Mouse (Mus musculus) limb, embryonic 10.5 days (tissue): ENCODE results near the gene Gatad1. TPM values are rescaled to one million over a fixed set of nuclear protein-coding genes. Genes with fewer than 3 reads are reported as not detected.
"Not testable (repeated sequence)": the region's sequence is repeated elsewhere in the genome, so short reads cannot be mapped to it uniquely, and the experiment has no call there.

Experiments used
- DNase-seq: peaks from one replicate; pipeline ENCODE4 v3.0.0-alpha.2; 2017; ENCODE audit warnings: low spot score
- H3K27ac ChIP-seq: fragments of 300-500 bp; sonication (generic); 2 replicates; pipeline ENCODE4 v1.5.1; 2016; ENCODE audit warnings: mild to moderate bottlenecking
- H3K27me3 ChIP-seq: fragments of 300-500 bp; sonication (generic); 2 replicates; pipeline ENCODE4 v1.6.1; 2016; ENCODE audit warnings: low read depth, mild to moderate bottlenecking; ENCODE audit not compliant: poor library complexity, severe bottlenecking
- H3K36me3 ChIP-seq: fragments of 300-500 bp; sonication (generic); 2 replicates; pipeline ENCODE4 v1.6.1; 2016; ENCODE audit warnings: mild to moderate bottlenecking, moderate library complexity
- H3K4me1 ChIP-seq: fragments of 300-500 bp; sonication (generic); 2 replicates; pipeline ENCODE4 v1.6.1; 2016
- H3K4me3 ChIP-seq: fragments of 300-500 bp; sonication (generic); 2 replicates; pipeline ENCODE4 v1.5.1; 2016; ENCODE audit warnings: mild to moderate bottlenecking, moderate library complexity
- H3K9me3 ChIP-seq: fragments of 300-500 bp; sonication (generic); replicated peaks from 2 replicates; pipeline ENCODE4 v1.6.1; 2016; ENCODE audit warnings: mild to moderate bottlenecking
- WGBS: fragments of 180-500 bp; shearing (Covaris S2); methylation state at CpG from one replicate; pipeline ENCODE4 v1.1.7; 2016; 5-methylcytosine and 5-hydroxymethylcytosine counted together
- polyA plus RNA-seq: library from polyadenylated mRNA; unstranded; fragments of >200 nt; fragmentation: Nextera tagmentation; extraction: Ambion mirVana; gene quantifications from 2 replicates; pipeline ENCODE4 v1.2.1, GENCODE M21; 2016

Gatad1 gene
- 66.9 and 68.7 TPM in 2 replicates for polyA plus RNA-seq

DNA sequence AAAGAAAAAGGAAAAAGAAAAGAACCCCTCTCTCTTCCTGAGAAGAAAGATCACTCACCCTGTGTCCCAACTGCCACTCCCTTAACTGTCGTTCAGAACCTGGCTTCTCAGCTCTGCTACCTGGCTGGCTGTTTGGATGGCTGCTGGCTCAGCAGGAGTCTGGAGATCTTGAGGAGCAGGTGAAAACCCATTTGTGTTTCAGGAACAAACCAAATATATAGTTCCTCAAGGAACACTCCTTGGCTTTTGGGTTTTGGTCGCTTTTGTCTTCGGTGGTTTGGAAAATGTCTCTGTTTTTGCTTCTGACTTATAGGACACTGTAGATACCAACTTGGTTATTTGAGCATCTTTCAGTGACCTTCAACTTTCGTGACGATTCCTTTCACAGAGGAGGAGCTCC, at the start of gene Gatad1:
Gatad1 (minus strand) TSS at position 101 of the 400 bp plus-strand sequence.
- Histone ChIP-seq H3K4me1 (no peaks in the 10 kb centered on the region), H3K4me3 (no peak within 1 kb of the TSS), H3K9me3 (no peaks in the 10 kb centered on the region), H3K36me3 (no peaks in the 10 kb centered on the region), H3K27me3 (no peaks in the 10 kb centered on the region), H3K27ac (no peak within 1 kb of the TSS)
- DNase-seq: no peak
- 80% methylated on average over 5 of the region's 5 CpGs for WGBS

DNA sequence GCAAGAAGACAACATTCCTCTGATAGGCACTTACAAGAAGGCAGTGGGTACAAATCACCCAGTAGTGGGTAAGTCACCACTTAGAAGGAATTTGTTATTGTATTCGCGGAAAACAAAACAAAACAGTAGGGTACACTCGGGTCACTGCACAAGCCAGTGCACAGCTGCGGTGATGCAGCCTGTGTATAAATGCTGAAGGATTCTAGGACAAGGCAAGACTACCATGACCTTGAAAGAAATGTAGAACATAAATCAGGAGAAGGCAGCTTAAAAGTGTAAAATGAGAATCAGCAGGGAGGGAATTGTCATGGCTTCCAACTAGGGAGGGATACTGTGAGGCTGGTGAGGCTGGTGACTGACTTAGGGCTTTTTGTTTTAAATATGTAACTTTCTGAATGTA, 45.2 kb upstream of the Gatad1 start:
- no peak for DNase-seq
- Histone ChIP-seq H3K9me3 (no peaks in the 10 kb centered on the region), H3K27me3 (no peaks in the 10 kb centered on the region), H3K4me3 (no peak overlapping the region), H3K4me1 (no peaks in the 10 kb centered on the region), H3K27ac (no peak overlapping the region), H3K36me3 (peaks cover 59% of the 10 kb centered on the region)
- 94% methylated on average over 4 of the region's 4 CpGs for WGBS

DNA sequence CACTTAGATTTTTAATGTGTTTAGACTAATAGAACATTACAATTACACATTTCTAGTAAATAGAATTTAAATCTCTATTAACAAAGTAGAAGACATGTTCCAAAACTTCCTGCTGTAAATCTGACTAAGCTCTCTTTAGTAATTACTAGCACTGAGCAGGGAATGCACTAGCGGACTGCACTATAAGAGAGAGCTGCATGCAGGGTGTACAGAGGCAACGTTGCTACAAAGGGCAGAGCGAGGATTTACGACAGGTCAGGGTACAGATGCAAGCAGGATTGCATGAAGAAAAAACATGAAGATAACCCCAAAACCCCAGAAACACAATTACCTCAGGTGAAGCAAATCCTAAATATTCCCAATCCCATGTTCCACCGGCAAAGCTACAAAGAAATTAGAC, 43.0 kb upstream of the Gatad1 start:
- 93% methylated on average over 5 of the region's 5 CpGs for WGBS
- H3K4me3 ChIP-seq: no peak overlapping the region
- H3K36me3 ChIP-seq: peaks cover 66% of the 10 kb centered on the region
- H3K27me3 ChIP-seq: no peaks in the 10 kb centered on the region
- no peak overlapping the region for H3K27ac ChIP-seq
- DNase-seq: no peak
- no peaks in the 10 kb centered on the region for H3K4me1 ChIP-seq
- H3K9me3 ChIP-seq: no peaks in the 10 kb centered on the region

DNA sequence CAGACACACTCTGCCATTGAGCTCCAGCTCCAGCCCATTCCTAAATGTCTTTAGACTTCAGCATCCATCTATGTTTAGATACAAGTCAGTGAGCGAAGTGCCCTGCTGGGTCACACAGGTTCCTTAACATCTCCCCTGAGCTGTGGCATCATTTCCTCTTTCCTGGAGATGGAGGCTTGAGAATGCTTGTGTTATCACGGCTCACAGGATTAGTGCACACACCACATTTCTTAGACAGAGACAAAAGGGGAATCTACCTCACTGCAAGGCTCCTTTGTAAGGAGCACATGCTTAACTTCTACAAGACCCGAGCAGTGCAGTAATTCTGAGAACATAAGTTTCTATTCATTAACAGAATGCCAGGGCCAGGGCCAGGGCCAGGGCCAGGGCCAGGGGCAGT, 39.0 kb upstream of the Gatad1 start:
- Histone ChIP-seq H3K27ac (no peak overlapping the region), H3K36me3 (peaks cover 78% of the 10 kb centered on the region), H3K4me3 (no peak overlapping the region), H3K4me1 (no peaks in the 10 kb centered on the region), H3K27me3 (no peaks in the 10 kb centered on the region), H3K9me3 (no peaks in the 10 kb centered on the region)
- 91% methylated on average over 3 of the region's 3 CpGs for WGBS
- no peak for DNase-seq

DNA sequence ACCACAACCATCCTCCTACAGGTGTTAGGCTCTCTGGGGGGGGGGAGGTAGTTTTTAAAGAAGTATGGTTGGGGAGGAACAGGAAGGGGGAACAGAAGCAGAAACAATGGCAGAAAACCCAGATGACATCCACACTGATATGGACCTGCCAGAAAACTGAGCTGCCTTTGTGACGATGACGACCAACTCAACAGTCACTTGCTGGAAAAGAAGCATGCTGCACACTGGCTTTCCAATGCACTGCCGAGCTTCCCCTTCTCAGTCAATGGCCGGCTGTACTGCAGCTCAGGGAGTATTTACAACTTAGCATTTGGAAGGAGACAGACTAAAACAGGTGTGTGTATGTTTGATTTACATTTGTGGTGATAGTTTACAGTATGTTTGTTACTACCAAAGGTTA, 38.2 kb upstream of the Gatad1 start:
- Histone ChIP-seq H3K36me3 (peaks cover 70% of the 10 kb centered on the region), H3K9me3 (no peaks in the 10 kb centered on the region), H3K27ac (no peak overlapping the region), H3K4me3 (no peak overlapping the region), H3K4me1 (no peaks in the 10 kb centered on the region), H3K27me3 (no peaks in the 10 kb centered on the region)
- no peak for DNase-seq
- 92% methylated on average over 4 of the region's 4 CpGs for WGBS

DNA sequence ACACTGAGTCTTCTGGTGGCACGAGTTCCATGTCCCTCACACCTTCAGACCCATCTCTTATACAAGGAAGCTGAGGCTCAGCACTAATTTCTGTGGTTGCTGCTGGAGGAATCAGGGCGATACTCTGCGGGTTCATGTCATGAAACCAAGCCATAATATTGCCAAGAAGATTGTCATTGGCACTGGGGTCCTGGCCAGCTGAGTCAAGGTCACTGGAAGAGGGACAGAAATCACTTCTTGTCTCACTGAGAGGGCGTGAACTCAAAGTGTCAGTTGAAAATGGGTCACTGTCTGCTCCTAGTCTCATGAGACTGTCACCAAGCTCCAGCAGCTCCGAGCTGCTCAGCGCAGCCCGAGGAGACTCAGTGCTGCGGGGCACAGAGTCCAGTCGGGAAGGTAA, 36.0 kb upstream of the Gatad1 start:
- no peak for DNase-seq
- no peaks in the 10 kb centered on the region for H3K27me3 ChIP-seq
- WGBS: 96% methylated on average over 9 of the region's 9 CpGs
- no peak overlapping the region for H3K27ac ChIP-seq
- no peak overlapping the region for H3K4me3 ChIP-seq
- no peaks in the 10 kb centered on the region for H3K9me3 ChIP-seq
- peaks cover 75% of the 10 kb centered on the region for H3K36me3 ChIP-seq
- H3K4me1 ChIP-seq: no peaks in the 10 kb centered on the region

DNA sequence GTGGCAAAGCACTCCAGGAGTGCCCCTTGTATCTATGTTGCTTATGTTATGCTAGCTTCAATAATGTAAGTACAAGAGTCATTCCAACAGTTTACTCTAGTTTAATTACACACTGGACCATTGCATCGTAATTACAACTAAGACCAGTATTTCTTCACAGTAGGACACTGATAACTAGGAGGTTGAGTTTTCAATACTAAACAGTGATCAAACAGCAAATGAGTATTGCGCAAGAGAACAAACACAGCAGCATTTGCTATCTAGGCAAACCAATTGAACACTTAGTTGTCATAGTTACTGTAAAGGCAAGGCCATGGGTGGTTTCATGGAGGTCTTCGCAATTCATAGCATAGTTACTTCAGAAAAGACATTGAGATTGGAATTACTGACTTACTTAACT, 34.3 kb upstream of the Gatad1 start:
- no peak overlapping the region for H3K27ac ChIP-seq
- H3K9me3 ChIP-seq: no peaks in the 10 kb centered on the region
- 98% methylated on average over 3 of the region's 3 CpGs for WGBS
- H3K27me3 ChIP-seq: no peaks in the 10 kb centered on the region
- H3K36me3 ChIP-seq: peaks cover 64% of the 10 kb centered on the region
- no peaks in the 10 kb centered on the region for H3K4me1 ChIP-seq
- no peak for DNase-seq
- H3K4me3 ChIP-seq: no peak overlapping the region

DNA sequence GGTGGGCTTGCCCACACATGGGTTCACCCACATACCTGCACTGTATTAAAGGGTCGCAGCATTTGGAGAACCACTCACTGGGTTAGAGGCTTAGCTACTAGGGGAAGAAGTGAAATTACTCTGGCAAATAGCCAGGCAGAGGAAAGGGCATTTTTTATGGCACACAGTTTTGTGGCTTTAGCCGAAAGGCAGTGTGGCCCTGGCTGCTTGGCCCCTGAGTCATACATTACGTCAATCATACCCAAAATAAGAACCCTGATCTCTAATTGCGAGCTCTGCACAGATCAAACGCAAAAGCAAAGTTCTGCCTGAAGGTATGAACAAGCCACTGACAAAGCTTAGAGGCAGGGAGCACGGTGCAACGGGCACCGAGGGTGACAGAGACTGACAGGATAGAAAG, 31.3 kb upstream of the Gatad1 start:
- no peak for DNase-seq
- Histone ChIP-seq H3K36me3 (peaks cover 39% of the 10 kb centered on the region), H3K4me1 (no peaks in the 10 kb centered on the region), H3K27ac (no peak overlapping the region), H3K27me3 (no peaks in the 10 kb centered on the region), H3K9me3 (no peaks in the 10 kb centered on the region), H3K4me3 (no peak overlapping the region)
- 95% methylated on average over 8 of the region's 8 CpGs for WGBS

DNA sequence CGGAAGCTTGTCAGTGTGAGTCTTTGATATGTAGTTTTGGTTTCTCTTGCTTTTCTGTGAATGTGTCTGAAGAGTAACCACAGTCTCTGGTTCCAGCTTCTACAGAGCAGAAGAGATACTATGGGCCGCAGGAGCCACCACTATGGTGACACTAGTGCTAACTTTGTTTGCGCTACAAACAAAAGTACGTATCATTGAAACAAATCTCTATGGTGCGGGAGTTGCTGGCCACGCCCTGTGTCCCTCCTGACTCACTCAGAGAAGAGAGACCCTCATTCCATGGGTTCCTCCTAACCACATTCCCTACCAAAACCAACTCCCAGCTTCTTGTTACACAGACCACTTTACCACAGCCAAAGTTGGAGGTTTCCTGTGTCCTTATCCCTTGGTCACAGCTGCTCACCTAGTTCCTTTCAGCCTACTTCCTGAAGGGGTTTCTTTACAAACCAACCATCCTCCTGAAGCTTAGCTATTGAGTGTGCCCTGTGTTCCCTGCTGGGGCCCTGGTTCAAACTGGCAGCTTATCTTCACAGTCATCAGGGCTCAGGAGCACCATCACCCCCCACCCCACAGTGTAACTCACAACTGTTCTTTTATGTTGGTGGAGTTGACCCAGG, 13.1 kb upstream of the Gatad1 start:
- Histone ChIP-seq H3K4me3 (no peak overlapping the region), H3K9me3 (no peaks in the 10 kb centered on the region), H3K4me1 (peaks cover 12% of the 10 kb centered on the region), H3K27me3 (no peaks in the 10 kb centered on the region), H3K36me3 (no peaks in the 10 kb centered on the region), H3K27ac (no peak overlapping the region)
- 92% methylated on average over 6 of the region's 6 CpGs for WGBS
- DNase-seq: no peak

DNA sequence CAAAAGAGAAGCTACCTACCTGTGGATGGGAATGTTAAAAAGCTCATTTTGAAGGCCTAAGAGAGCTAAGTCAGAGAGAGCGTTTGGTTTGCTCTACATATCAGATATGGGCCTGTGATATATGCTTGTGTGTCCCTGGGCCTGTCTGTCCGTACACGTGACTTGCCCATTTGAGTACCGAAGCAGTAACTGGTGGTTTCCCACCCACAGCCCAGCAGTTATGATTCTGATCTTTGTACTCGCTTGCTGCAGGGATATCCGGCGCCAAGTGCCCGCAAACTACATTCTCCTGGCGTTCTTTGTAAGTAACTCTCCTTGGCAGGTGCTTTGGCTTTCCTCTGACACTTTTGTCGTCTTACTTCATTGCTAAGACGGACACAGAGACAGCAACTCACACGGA, 9.6 kb upstream of the Gatad1 start:
- Histone ChIP-seq H3K27me3 (no peaks in the 10 kb centered on the region), H3K4me3 (no peak overlapping the region), H3K4me1 (peaks cover 12% of the 10 kb centered on the region), H3K36me3 (no peaks in the 10 kb centered on the region), H3K9me3 (no peaks in the 10 kb centered on the region), H3K27ac (peak overlapping the region; percentile 54; the same call in 1 of the 2 replicates)
- 86% methylated on average over 12 of the region's 12 CpGs for WGBS
- DNase-seq: no peak

DNA sequence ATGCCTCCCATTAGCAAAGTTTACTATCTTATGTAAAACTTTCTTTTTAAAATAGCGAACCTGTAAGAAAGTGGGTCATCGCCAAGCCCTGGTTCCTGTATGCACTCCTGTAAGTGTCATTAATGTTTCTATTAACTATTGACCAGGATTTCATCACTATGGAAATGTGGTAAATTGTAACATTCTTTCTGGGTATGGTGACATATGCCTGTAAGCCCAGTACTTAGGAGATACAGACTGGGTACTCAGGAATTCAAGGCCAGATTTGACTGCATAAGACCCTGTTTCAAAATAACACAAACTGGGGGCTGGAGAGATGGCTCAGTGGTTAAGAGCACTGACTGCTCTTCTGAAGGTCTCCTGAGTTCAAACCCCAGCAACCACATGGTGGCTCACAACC, 8.2 kb upstream of the Gatad1 start:
- Histone ChIP-seq H3K27me3 (no peaks in the 10 kb centered on the region), H3K27ac (no peak overlapping the region), H3K4me1 (peaks cover 12% of the 10 kb centered on the region), H3K4me3 (no peak overlapping the region), H3K36me3 (no peaks in the 10 kb centered on the region), H3K9me3 (no peaks in the 10 kb centered on the region)
- WGBS: 98% methylated on average over 2 of the region's 2 CpGs
- DNase-seq: no peak

DNA sequence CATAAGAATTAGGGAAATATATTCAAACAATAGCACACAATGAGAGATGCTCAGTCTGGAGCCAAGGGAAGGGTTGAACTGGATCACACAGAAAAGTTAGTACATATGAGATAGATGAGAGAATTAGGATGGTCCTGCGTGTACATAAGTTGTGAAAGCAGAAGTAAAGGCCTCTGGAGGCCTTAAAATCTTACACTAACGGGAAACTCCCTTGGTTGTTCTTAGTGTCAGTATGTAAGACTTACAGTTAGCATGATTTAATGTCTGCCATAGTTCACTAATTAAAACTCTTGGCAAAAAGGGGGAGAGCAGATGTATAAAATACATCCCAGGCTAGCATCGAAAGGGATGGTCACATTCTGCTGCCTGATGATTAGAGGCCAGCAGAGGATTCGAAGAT, 3.2 kb downstream of the Gatad1 start:
- 88% methylated on average over 4 of the region's 4 CpGs for WGBS
- no peak overlapping the region for H3K4me3 ChIP-seq
- no peak for DNase-seq

DNA sequence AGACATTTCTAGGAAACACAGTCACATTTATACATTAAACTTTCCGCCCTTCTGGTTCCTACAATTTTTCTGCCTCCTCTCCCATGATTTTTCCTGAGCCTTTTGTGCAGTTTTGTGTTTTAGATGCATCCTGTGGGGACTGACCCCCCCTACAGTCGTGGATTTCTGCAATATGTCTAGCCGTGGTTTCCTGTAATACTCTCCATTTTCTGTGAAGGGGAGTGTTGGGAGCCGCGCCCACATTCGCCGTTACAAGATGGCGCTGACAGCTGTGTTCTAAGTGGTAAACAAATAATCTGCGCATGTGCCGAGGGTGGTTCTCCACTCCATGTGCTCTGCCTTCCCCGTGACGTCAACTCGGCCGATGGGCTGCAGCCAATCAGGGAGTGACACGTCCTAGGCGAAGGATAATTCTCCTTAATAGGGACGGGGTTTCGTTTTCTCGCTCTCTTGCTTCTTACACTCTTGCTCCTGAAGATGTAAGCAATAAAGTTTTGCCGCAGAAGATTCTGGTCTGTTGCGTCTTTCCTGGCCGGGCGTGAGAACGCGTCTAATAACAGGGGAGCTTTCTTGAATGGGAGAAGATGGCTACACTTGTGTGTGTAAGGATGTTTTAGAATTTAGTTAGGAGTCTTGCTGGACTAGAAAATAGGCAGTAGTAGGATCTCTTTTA, 3.9 kb downstream of the Gatad1 start:
- 95% methylated on average over 15 of the region's 25 CpGs for WGBS
- not testable (repeated sequence) for H3K36me3 ChIP-seq, H3K27me3 ChIP-seq, H3K9me3 ChIP-seq, H3K4me1 ChIP-seq, H3K27ac ChIP-seq, H3K4me3 ChIP-seq, DNase-seq

More for the DNA sequence above, 3.2 kb downstream of the Gatad1 start:
- H3K27ac ChIP-seq: no peak overlapping the region
- no peaks in the 10 kb centered on the region for H3K27me3 ChIP-seq
- H3K9me3 ChIP-seq: no peaks in the 10 kb centered on the region
- no peaks in the 10 kb centered on the region for H3K4me1 ChIP-seq
- H3K36me3 ChIP-seq: no peaks in the 10 kb centered on the region

DNA sequence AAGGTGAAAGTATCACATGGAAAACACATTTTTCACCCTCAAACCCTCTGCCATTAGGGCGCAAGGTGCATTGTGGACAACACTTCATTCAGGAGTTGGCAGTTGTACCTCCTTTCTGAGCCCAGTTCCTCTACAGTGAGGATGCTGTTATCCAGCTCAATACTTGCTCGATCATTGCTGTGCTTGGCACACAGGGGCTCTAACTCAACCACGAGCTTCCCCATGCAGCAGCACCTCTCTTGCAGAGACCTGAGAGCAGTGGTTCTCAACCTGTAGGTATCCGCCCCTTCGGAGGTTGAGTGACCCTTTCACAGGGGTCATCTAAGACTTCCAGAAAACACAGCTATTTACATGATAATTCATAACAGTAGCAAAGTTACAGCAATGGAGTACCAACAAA, 5.4 kb downstream of the Gatad1 start:
- Histone ChIP-seq H3K36me3 (no peaks in the 10 kb centered on the region), H3K9me3 (no peaks in the 10 kb centered on the region), H3K4me1 (peaks cover 4% of the 10 kb centered on the region), H3K4me3 (no peak overlapping the region), H3K27ac (no peak overlapping the region), H3K27me3 (no peaks in the 10 kb centered on the region)
- DNase-seq: no peak
- WGBS: 91% methylated on average over 5 of the region's 5 CpGs
